Mouse (Mus musculus) forebrain, embryonic 11.5 days (tissue): ENCODE data around the gene Gga1. TPM values are rescaled to one million over a fixed set of nuclear protein-coding genes. Genes with fewer than 3 reads are reported as not detected.

Source experiments
- ATAC-seq: fragments of 200-750 bp; cut with Nextera tagmentation; replicated peaks from 2 replicates; pipeline ENCODE4 v1.8.0; 2017; ENCODE audit warnings: moderate TSS enrichment; ENCODE audit not compliant: low FRiP score
- DNase-seq: peaks from one replicate; pipeline ENCODE4 v3.0.0-alpha.2; 2017; ENCODE audit warnings: low spot score
- H3K27ac ChIP-seq: fragments of 300-500 bp; sonication (generic); 2 replicates; pipeline ENCODE4 v1.5.1; 2014; ENCODE audit warnings: low read depth, low read length
- H3K27me3 ChIP-seq: fragments of 300-500 bp; sonication (generic); 2 replicates; pipeline ENCODE4 v1.6.1; 2014; ENCODE audit warnings: mild to moderate bottlenecking, low read length, mixed read lengths; ENCODE audit not compliant: control insufficient read depth, insufficient read depth
- H3K36me3 ChIP-seq: fragments of 300-500 bp; sonication (generic); 2 replicates; pipeline ENCODE4 v1.6.1; 2014; ENCODE audit warnings: mild to moderate bottlenecking, low read length, moderate library complexity, mixed read lengths; ENCODE audit not compliant: control insufficient read depth, insufficient read depth
- H3K4me1 ChIP-seq: fragments of 300-500 bp; sonication (generic); replicated peaks from 2 replicates; pipeline ENCODE4 v1.6.1; 2014; ENCODE audit warnings: low read length, mixed read lengths; ENCODE audit not compliant: control insufficient read depth, insufficient read depth
- H3K4me2 ChIP-seq: fragments of 300-500 bp; sonication (generic); 2 replicates; pipeline ENCODE4 v1.6.1; 2014; ENCODE audit warnings: low read depth, mild to moderate bottlenecking, low read length, moderate library complexity, mixed read lengths; ENCODE audit not compliant: severe bottlenecking
- H3K4me3 ChIP-seq: fragments of 300-500 bp; sonication (generic); 2 replicates; pipeline ENCODE4 v1.5.1; 2014; ENCODE audit warnings: low read depth, low read length
- H3K9ac ChIP-seq: fragments of 300-500 bp; sonication (generic); 2 replicates; pipeline ENCODE4 v1.6.1; 2014; ENCODE audit warnings: low read length
- H3K9me3 ChIP-seq: fragments of 300-500 bp; sonication (generic); 2 replicates; pipeline ENCODE4 v1.6.1; 2016; ENCODE audit warnings: low read length, mixed read lengths; ENCODE audit not compliant: control insufficient read depth
- WGBS: fragments of 180-500 bp; shearing (Covaris S2); extraction: QIAGEN DNeasy Blood & Tissue Kit; methylation state at CpG from one replicate; pipeline ENCODE4 v1.1.7; 2014; 5-methylcytosine and 5-hydroxymethylcytosine counted together
- polyA plus RNA-seq: library from polyadenylated mRNA; unstranded; fragments of >200 nt; fragmentation: Nextera tagmentation; extraction: Ambion mirVana; gene quantifications from 2 replicates; pipeline ENCODE4 v1.2.1, GENCODE M21; 2014

Gga1 gene
- polyA plus RNA-seq, 1 experiment from 2014 or later, result 47.8 TPM

DNA sequence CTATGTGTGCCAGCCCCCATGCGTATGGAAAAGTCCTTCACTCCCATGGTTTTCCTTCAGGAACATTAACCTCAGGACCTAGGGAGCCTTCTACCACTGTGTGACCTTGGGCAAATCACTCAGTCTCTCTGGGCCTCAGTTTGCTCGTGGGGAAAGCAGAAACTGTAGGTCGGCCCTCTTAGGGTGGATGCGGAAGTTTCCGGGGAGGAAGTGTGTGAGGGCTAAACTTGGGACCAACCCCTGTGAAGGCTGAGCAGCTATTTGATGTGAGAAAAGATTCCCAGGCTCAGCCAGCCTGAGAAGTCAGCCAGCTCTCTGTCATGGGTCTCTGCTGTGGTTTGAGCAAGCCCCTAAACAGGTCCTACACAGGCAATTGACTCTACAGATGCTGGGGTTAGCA, 14.7 kb upstream of the Gga1 start:
- no peak overlapping the region for H3K27ac ChIP-seq
- no peak overlapping the region for H3K9ac ChIP-seq
- DNase-seq (no peak), ATAC-seq (no peak)
- H3K9me3 ChIP-seq, result no peaks in the 10 kb centered on the region
- no peaks in the 10 kb centered on the region for H3K4me1 ChIP-seq
- WGBS, result 91% methylated on average over 5 of the region's 5 CpGs
- H3K4me3 ChIP-seq, result no peak overlapping the region
- no peak overlapping the region for H3K4me2 ChIP-seq
- no peaks in the 10 kb centered on the region for H3K27me3 ChIP-seq
- H3K36me3 ChIP-seq, result no peaks in the 10 kb centered on the region

DNA sequence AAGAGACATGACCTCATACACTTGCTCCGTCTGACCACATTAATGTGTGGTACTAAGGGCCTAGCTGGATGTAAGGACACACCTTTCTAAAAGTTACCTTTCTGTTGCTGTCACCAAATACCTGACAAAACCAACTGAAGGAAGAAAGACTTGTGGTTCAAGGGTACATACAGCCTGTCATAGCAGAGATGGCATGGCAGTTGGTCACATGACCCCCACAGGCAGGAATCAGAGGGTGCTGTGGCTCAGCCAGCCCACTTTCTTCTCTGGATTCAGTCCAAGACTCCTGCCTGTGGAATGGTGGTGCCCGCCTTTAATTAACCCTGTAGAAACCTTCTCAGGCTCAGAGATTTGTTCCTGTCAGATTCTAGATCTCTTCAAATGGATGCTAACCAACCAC, 13.8 kb upstream of the Gga1 start:
- Histone ChIP-seq H3K9ac (no peak overlapping the region), H3K36me3 (no peaks in the 10 kb centered on the region), H3K27me3 (no peaks in the 10 kb centered on the region), H3K4me1 (no peaks in the 10 kb centered on the region), H3K9me3 (no peaks in the 10 kb centered on the region), H3K4me3 (no peak overlapping the region), H3K27ac (no peak overlapping the region), H3K4me2 (no peak overlapping the region)
- no peak for DNase-seq
- ATAC-seq, result no peak
- WGBS, result 85% methylated on average over 2 of the region's 2 CpGs

DNA sequence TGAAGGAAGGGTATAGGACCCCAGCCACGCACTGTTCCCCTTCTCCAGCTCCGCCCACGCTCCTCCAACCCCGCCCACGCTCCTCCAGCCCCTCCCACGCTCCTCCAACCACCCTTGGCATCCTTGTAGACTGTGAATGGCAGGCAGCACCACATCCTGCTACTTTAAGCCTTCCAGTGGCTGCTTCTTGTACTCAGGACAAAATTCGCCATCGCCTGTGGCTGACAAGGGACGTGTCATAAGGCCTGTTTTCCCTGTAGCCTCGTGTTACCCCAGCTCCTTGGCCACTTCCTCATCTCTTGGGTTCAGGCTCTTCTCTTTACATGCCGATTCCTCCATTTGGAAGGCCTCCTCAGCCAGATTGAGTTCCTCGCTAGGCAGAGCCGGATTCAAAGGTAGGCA, 13.1 kb upstream of the Gga1 start:
- DNase-seq (no peak), ATAC-seq (no peak)
- H3K27ac ChIP-seq, result no peak overlapping the region
- H3K36me3 ChIP-seq, result no peaks in the 10 kb centered on the region
- 37% methylated on average over 13 of the region's 13 CpGs for WGBS
- H3K9ac ChIP-seq, result no peak overlapping the region
- H3K4me1 ChIP-seq, result no peaks in the 10 kb centered on the region
- no peaks in the 10 kb centered on the region for H3K9me3 ChIP-seq
- H3K4me3 ChIP-seq, result no peak overlapping the region
- no peak overlapping the region for H3K4me2 ChIP-seq
- no peaks in the 10 kb centered on the region for H3K27me3 ChIP-seq

DNA sequence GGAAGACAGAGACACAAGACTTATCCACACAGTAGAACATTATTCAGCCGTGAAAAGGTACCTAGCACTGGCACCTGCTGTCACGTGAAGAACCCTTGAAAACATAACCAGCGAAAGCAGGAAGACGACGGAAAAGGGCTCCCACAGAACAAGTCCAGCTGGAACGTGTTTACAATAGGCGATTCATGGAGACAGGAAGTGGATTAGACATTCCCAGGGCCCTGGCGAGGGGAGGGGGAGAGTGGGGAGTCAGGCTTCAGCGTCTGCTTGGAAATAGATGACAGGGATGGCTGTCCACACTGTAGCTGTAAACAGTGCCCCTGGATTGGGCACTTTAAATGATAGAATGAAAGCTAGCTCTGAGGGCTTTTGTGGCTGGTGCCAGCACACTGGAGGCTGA, 8.6 kb upstream of the Gga1 start:
- DNase-seq (peak; percentile 65), ATAC-seq (peak; percentile 56; the same call in 1 of the 2 replicates)
- Histone ChIP-seq H3K27me3 (no peaks in the 10 kb centered on the region), H3K4me1 (no peaks in the 10 kb centered on the region), H3K9ac (no peak overlapping the region), H3K27ac (peak overlapping the region; percentile 38; the same call in 1 of the 2 replicates), H3K9me3 (no peaks in the 10 kb centered on the region), H3K36me3 (no peaks in the 10 kb centered on the region), H3K4me3 (no peak overlapping the region), H3K4me2 (no peak overlapping the region)
- WGBS, result 38% methylated on average over 9 of the region's 9 CpGs

DNA sequence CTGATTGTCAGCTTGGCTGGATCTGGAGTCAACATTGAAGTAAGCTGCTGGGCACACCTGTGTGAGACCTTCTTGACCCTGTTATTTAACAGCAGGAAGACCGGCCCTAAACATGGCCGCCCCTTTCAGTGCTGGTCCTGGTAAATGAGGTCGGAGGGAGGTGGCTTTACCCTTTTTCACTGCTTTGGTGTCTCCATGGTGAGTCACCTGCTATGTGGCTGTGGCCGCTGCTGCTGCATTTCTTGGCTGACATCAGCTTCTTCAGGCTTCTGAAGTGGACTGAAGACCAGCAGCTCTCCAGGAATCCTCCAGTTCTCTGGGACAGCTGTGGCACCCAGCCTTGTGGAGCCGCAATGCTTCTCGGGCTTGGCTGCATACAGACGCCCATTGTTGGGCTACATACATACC, 8.2 kb upstream of the Gga1 start:
- 0 out of 2 replicates have a peak, but pooled peaks have one; percentile 27 for ATAC-seq
- no peak for DNase-seq

DNA sequence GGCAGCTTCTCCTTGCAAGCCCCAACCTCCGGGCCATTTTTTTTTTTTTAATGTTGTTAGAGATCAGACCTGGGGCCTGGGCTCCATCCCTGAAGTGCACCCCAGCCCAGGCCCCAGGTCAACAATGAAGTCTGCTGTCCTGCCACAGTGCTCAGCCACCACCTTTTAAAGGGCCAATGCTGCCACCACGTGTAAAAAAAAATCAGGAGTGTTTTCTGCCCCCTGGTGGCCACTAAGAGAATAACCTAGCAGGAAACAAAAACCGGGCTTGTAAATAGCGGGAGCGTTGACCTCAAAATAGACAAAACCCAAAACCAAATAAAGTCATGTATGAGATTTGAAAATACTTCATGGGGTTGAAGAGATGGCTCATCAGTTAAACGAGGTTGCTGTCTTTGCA, 7.2 kb upstream of the Gga1 start:
- Histone ChIP-seq H3K4me2 (no peak overlapping the region), H3K36me3 (no peaks in the 10 kb centered on the region), H3K9me3 (no peaks in the 10 kb centered on the region), H3K4me1 (0 out of 2 replicates have a peak, but pooled peaks cover 2% of the 10 kb centered on the region), H3K4me3 (no peak overlapping the region), H3K9ac (no peak overlapping the region), H3K27ac (no peak overlapping the region), H3K27me3 (no peaks in the 10 kb centered on the region)
- no peak for ATAC-seq
- WGBS, result 31% methylated on average over 6 of the region's 6 CpGs
- DNase-seq, result peak; percentile 65

More for the DNA sequence above, 8.2 kb upstream of the Gga1 start:
- no peak overlapping the region for H3K9ac ChIP-seq
- H3K4me3 ChIP-seq, result no peak overlapping the region
- no peaks in the 10 kb centered on the region for H3K27me3 ChIP-seq
- peak overlapping the region; percentile 34; the same call in 1 of the 2 replicates for H3K27ac ChIP-seq
- no peaks in the 10 kb centered on the region for H3K36me3 ChIP-seq
- H3K4me1 ChIP-seq, result 0 out of 2 replicates have a peak, but pooled peaks cover under 1% of the 10 kb centered on the region
- no peaks in the 10 kb centered on the region for H3K9me3 ChIP-seq
- WGBS, result 48% methylated on average over 7 of the region's 7 CpGs
- H3K4me2 ChIP-seq, result no peak overlapping the region

DNA sequence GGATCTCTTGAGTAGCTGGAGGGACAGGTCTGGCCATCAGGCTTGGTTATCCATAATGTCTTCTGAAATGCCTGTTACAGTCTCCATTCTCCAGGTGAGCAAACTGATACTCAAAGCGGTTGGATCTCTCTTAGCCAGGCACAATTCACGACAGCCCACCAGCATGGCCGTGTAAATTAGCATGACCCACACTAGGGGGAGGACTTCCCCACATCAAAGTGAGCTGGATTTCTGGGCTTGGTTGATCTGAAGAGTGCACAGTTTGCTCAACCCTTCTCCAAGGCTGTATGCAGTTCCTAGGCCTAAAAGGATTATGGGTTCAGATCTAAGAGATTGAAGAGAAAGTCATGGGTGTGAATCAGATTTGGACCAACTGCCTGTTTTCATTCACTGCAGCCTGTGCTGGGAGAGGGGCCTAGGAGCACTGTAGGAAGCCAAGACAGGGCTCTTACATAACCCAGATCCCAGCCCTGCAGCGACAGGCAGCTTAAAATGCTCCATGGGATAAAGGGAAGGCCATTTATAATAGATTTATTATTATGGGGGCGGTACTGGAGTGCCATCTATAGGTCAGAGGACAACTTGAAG, 4.9 kb upstream of the Gga1 start:
- Histone ChIP-seq H3K4me3 (no peak overlapping the region), H3K9me3 (no peaks in the 10 kb centered on the region), H3K9ac (no peak overlapping the region), H3K4me2 (no peak overlapping the region), H3K27me3 (no peaks in the 10 kb centered on the region), H3K36me3 (no peaks in the 10 kb centered on the region), H3K4me1 (peaks cover 6% of the 10 kb centered on the region; the same call in 1 of the 2 replicates), H3K27ac (no peak overlapping the region)
- ATAC-seq (no peak), DNase-seq (no peak)
- 66% methylated on average over 5 of the region's 5 CpGs for WGBS

DNA sequence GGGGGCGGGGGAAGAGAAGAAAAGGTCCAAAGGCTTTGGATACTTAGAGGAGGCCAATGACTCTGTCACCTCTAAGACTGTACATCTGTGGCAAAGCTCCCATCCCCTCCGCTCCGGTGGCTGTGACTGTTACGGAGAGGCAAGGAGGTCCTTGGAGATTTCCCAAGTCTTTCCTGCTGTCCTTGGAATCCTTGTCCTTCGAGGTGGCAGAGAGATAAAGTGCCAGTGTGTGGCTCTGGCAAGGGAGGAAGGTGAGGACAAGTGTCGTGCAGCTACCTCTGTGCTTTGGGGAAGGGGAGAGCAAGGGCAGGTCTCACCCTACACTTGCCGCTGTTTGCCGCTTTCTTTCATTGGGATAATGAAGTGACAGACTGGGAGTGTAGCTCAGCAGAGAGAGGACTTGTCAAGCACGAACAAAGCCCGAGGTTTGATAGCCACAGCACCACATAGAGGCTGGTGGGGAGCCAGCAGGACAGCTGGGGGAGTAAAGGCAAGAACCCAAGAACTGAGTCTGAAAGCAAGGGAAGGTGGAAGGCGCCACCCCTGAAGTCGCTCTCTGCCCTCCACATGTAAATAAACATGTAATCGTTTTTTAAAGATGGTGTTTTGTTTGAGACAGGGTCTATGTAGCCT, 3.1 kb upstream of the Gga1 start:
- Histone ChIP-seq H3K9me3 (no peaks in the 10 kb centered on the region), H3K27me3 (no peaks in the 10 kb centered on the region), H3K4me2 (no peak overlapping the region), H3K4me3 (no peak overlapping the region), H3K36me3 (no peaks in the 10 kb centered on the region), H3K4me1 (peaks cover 10% of the 10 kb centered on the region), H3K27ac (no peak overlapping the region), H3K9ac (peak overlapping the region; percentile 32; the same call in 1 of the 2 replicates)
- WGBS, result 53% methylated on average over 13 of the region's 13 CpGs
- no peak for DNase-seq
- no peak for ATAC-seq

DNA sequence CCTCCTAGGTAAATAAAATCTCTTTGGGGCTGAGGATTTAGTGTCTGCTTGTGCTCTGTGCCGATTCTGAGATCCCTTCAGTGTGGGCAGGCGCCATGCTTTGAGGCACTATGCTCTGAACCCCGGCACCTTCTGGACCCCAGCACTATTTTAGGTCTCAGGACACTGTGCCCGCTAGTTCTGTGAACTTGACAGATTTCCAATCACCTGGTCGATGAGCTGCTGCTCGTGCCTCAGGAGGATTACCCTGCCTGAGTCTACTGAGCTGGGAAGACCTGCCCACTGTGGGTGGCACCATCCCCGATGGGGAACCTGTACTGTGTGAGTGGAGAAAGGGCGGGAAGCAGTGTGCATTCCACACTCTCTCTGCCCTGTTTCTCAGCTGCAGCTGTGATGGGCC, 2.0 kb upstream of the Gga1 start:
- H3K36me3 ChIP-seq, result no peaks in the 10 kb centered on the region
- DNase-seq, result no peak
- no peaks in the 10 kb centered on the region for H3K27me3 ChIP-seq
- H3K4me3 ChIP-seq, result no peak overlapping the region
- ATAC-seq, result no peak
- H3K4me2 ChIP-seq, result no peak overlapping the region
- H3K9ac ChIP-seq, result no peak overlapping the region
- 76% methylated on average over 8 of the region's 8 CpGs for WGBS
- H3K4me1 ChIP-seq, result peaks cover 14% of the 10 kb centered on the region
- no peaks in the 10 kb centered on the region for H3K9me3 ChIP-seq
- no peak overlapping the region for H3K27ac ChIP-seq
